Mouse (Mus musculus) heart, embryonic 12.5 days (tissue): ENCODE measurements at regions not wholly inside any gene's neighbourhood (a gene's known extent, or its start where the extent isn't known, plus 50 kb on each side); places are given as distances from the start of the nearest gene placed in this dataset.

ENCODE experiments used
- ATAC-seq: fragments of 200-750 bp; cut with Nextera tagmentation; 2 replicates; pipeline ENCODE4 v1.8.0; 2017; ENCODE audit warnings: moderate TSS enrichment, moderate library complexity; ENCODE audit not compliant: insufficient number of reproducible peaks, low FRiP score
- H3K27ac ChIP-seq: fragments of 300-500 bp; sonication (generic); 2 replicates; pipeline ENCODE4 v1.5.1; 2016; ENCODE audit warnings: mild to moderate bottlenecking, moderate library complexity; ENCODE audit not compliant: poor library complexity, severe bottlenecking
- H3K27me3 ChIP-seq: fragments of 300-500 bp; sonication (generic); replicated peaks from 2 replicates; pipeline ENCODE4 v1.6.1; 2016; ENCODE audit warnings: mild to moderate bottlenecking, moderate library complexity
- H3K36me3 ChIP-seq: fragments of 300-500 bp; sonication (generic); 2 replicates; pipeline ENCODE4 v1.6.1; 2016; ENCODE audit warnings: mild to moderate bottlenecking, moderate library complexity
- H3K4me1 ChIP-seq: fragments of 300-500 bp; sonication (generic); replicated peaks from 2 replicates; pipeline ENCODE4 v1.6.1; 2016; ENCODE audit warnings: mild to moderate bottlenecking
- H3K4me2 ChIP-seq: fragments of 300-500 bp; sonication (generic); 2 replicates; pipeline ENCODE4 v1.6.1; 2016; ENCODE audit warnings: mild to moderate bottlenecking, moderate library complexity
- H3K4me3 ChIP-seq: fragments of 300-500 bp; sonication (generic); 2 replicates; pipeline ENCODE4 v1.5.1; 2016; ENCODE audit warnings: mild to moderate bottlenecking
- H3K9ac ChIP-seq: fragments of 300-500 bp; sonication (generic); 2 replicates; pipeline ENCODE4 v1.6.1; 2016; ENCODE audit warnings: mild to moderate bottlenecking, moderate library complexity
- H3K9me3 ChIP-seq: fragments of 300-500 bp; sonication (generic); replicated peaks from 2 replicates; pipeline ENCODE4 v1.6.1; 2016; ENCODE audit warnings: mild to moderate bottlenecking, moderate library complexity
- WGBS: fragments of 180-500 bp; shearing (Covaris S2); methylation state at CpG from one replicate; pipeline ENCODE4 v1.1.7; 2016; 5-methylcytosine and 5-hydroxymethylcytosine counted together

DNA sequence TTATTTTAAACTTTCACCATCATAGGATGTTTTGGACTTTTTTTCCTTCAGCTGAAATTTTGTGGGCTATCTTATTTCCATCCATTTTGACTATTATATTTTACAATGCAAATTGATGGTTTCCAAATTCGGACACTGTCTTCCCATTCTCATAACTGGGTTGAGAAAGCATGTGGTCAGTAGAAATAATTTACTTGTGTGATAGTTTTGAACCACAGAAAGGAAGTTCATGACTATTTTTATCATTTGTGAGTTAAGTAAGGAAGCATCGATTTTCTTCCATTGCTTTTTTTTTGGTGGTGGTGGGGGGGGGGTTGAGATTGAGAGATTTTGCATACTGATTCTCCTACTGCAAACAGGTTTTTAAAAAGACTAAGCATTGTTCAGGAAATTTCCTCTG, 874.4 kb downstream of the Gsdmc2 start:
- Histone ChIP-seq H3K4me1 (no peaks in the 10 kb centered on the region), H3K36me3 (no peaks in the 10 kb centered on the region), H3K27me3 (no peaks in the 10 kb centered on the region), H3K27ac (no peak overlapping the region), H3K4me2 (no peak overlapping the region), H3K9ac (no peak overlapping the region), H3K4me3 (no peak overlapping the region), H3K9me3 (no peaks in the 10 kb centered on the region)
- ATAC-seq = no peak
- 70% methylated on average over 2 of the region's 2 CpGs for WGBS

DNA sequence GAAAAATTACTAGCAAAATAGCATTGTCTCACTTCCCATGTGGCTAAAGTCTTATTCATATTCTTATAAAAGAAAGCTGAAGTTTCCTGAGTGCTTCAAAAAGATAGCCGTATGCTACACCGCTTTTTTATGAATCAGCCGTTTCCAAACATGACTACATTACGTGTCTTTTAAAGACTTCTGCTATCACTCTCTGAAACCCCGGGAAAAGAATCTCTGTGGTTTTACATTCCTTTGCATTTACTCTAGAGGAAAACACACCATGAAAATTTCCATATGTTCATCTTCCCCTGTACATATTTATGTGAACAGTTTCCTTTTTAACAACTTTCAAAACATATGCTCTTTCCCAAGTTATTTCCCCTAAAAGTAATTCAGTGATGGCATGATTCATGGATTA, 882.3 kb downstream of the Gsdmc2 start:
- no peak overlapping the region for H3K9ac ChIP-seq
- no peak for ATAC-seq
- H3K36me3 ChIP-seq = no peaks in the 10 kb centered on the region
- no peak overlapping the region for H3K4me2 ChIP-seq
- no peak overlapping the region for H3K27ac ChIP-seq
- no peaks in the 10 kb centered on the region for H3K9me3 ChIP-seq
- no peaks in the 10 kb centered on the region for H3K4me1 ChIP-seq
- H3K27me3 ChIP-seq = no peaks in the 10 kb centered on the region
- WGBS = 66% methylated on average over 5 of the region's 5 CpGs
- no peak overlapping the region for H3K4me3 ChIP-seq

DNA sequence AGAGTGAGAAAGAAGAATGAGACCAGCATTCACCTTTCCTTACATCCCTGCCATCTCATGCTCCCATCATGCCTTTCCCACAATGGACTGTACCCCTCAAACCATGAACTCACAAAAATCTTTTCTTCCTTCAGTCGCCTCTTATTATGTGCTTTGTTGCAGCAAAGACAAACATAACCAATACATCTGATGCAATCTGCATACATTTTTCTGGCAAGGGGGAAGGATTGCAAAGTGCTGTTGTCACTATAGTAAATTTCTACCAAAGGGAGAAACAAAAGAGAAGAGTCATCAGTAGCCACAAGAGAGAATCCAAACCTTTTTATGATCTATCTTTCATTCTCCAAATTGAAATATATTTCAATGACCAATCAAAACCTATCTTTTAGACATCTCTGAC, 884.4 kb downstream of the Gsdmc2 start:
- H3K9ac ChIP-seq = no peak overlapping the region
- H3K4me2 ChIP-seq = no peak overlapping the region
- no peak for ATAC-seq
- 77% methylated on average over 1 of the region's 1 CpGs for WGBS
- H3K9me3 ChIP-seq = no peaks in the 10 kb centered on the region
- H3K4me1 ChIP-seq = no peaks in the 10 kb centered on the region
- no peaks in the 10 kb centered on the region for H3K36me3 ChIP-seq
- H3K27me3 ChIP-seq = no peaks in the 10 kb centered on the region
- H3K4me3 ChIP-seq = no peak overlapping the region
- no peak overlapping the region for H3K27ac ChIP-seq

DNA sequence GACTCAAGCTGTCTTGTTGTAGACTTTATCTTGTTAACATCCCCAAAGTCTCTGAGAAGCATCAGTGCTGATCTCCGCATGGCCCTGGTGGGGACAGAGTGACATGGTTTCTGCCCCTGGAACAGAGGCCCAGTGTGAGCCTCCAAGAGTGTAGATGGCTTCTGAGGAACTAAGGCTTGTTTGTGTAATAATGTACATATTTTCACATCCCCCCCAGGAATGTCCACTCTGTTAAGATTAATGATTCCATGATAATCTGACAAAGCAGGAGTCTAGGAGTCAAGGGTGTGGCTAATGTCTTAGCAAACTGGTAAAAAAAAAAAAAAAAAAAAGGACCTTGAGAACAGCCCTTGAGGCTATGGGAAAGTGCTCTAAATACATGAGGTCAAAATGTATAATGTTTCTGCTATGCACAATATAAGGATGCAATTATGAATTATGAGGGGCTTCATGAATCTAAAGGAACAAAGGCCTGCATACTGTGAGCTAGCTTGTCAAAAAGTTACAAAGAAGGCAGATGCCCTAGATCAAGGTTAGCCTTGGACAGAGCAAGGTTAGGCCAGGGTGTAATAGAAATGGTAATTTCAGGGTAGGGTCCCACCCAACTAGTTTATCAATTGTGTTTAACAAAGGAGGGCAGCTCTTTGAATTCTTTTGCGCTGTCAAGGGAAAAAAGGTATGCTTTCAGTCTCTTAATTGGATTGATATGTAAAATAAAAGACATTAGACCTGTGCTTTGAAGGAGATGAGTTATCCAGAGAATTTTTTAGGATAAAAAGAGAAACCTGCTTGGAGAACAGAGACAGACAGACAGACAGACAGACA, 886.3 kb downstream of the Gsdmc2 start:
- 89% methylated on average over 2 of the region's 2 CpGs for WGBS

DNA sequence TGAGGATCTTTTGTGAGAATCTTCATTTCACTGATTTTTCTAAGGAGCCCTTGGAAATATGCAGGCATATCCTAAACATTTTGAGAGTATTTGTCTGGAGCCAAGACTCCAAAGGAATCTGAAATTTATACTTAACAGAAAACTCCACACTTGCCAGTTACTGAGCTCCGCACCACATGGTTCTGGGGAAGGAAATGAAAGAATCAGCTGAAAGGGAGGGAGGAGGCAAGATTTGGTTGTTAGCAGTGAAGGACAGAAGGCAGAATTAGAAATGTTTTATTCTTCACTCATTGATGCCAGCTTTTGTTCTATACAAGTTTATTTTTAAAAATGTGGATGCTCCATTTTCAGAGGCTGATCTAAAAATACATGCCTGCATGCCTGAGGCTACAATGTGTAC, 890.1 kb downstream of the Gsdmc2 start:
- Histone ChIP-seq H3K9ac (no peak overlapping the region), H3K4me1 (no peaks in the 10 kb centered on the region), H3K4me3 (no peak overlapping the region), H3K36me3 (no peaks in the 10 kb centered on the region), H3K27me3 (no peaks in the 10 kb centered on the region), H3K27ac (no peak overlapping the region), H3K9me3 (no peaks in the 10 kb centered on the region), H3K4me2 (no peak overlapping the region)
- WGBS = 87% methylated on average over 1 of the region's 1 CpGs
- no peak for ATAC-seq

More for the DNA sequence above, 886.3 kb downstream of the Gsdmc2 start:
- Histone ChIP-seq H3K27me3 (no peaks in the 10 kb centered on the region), H3K9me3 (no peaks in the 10 kb centered on the region), H3K4me3 (no peak overlapping the region), H3K36me3 (no peaks in the 10 kb centered on the region), H3K27ac (no peak overlapping the region), H3K9ac (no peak overlapping the region), H3K4me1 (no peaks in the 10 kb centered on the region), H3K4me2 (no peak overlapping the region)
- ATAC-seq = no peak

DNA sequence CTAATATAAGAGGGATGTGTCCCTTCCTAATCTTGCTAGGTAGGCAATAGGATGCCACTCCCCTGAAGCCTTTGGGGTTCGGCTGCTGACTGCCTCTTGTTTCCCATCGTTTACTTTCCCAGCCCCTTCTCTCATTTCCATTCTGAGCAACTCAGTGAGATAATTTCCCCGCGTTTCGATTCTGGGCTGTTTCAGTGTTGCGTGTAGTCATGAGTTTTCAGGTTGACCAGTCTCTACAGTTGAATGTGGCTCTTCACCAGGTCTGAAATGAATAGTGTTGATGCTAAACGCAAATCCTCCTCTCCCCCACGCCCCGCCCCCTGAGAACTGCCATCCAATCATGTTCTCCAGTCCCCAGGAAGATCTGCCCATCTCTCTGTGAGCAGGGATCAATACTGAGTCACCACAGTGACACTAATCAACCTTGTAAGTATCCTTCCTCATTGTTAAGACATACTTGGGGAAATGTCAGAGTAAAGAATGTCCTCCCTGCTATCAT, 890.6 kb downstream of the Gsdmc2 start:
- ATAC-seq = no peak
- H3K4me3 ChIP-seq = no peak overlapping the region
- no peaks in the 10 kb centered on the region for H3K4me1 ChIP-seq
- no peak overlapping the region for H3K9ac ChIP-seq
- H3K9me3 ChIP-seq = no peaks in the 10 kb centered on the region
- H3K27ac ChIP-seq = no peak overlapping the region
- H3K36me3 ChIP-seq = no peaks in the 10 kb centered on the region
- WGBS = 66% methylated on average over 9 of the region's 9 CpGs
- no peaks in the 10 kb centered on the region for H3K27me3 ChIP-seq
- H3K4me2 ChIP-seq = no peak overlapping the region

DNA sequence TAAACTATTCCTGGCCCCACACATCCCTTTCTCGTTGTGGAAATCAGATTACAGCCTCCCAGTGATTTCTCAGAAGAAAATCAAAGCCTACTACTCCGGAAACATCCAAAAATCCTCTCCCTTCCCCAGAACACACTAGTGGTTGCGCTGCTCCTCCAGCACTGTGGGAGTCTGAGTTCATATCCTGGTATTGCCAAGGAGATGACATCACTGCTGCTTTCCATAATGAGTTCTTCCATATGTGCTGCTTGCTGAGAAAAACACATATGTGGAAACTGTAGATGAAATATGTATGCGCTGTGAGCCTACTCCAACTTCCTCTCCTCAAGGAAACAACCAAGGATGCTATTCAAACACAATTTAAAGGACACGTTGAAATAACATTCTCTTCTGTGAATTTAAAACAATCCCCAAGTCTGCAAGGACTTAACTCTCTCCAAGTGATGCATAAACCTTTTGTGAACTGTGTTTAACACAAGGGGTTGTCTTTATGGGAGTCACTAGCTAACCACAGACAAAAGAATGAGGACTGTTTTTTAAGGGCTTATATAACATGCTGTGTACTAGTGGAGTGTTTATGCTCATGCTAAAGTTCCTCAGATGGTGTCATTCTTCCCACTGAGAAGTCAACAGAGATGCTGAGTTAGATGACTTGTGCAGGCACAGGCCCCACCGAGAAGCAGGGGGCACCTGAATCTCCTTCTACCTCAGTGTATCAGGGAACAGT, 891.6 kb downstream of the Gsdmc2 start:
- no peak overlapping the region for H3K4me2 ChIP-seq
- no peak overlapping the region for H3K9ac ChIP-seq
- no peak overlapping the region for H3K4me3 ChIP-seq
- ATAC-seq = no peak
- H3K27me3 ChIP-seq = no peaks in the 10 kb centered on the region
- no peaks in the 10 kb centered on the region for H3K4me1 ChIP-seq
- no peak overlapping the region for H3K27ac ChIP-seq
- WGBS = 60% methylated on average over 6 of the region's 6 CpGs
- H3K36me3 ChIP-seq = no peaks in the 10 kb centered on the region
- H3K9me3 ChIP-seq = no peaks in the 10 kb centered on the region

DNA sequence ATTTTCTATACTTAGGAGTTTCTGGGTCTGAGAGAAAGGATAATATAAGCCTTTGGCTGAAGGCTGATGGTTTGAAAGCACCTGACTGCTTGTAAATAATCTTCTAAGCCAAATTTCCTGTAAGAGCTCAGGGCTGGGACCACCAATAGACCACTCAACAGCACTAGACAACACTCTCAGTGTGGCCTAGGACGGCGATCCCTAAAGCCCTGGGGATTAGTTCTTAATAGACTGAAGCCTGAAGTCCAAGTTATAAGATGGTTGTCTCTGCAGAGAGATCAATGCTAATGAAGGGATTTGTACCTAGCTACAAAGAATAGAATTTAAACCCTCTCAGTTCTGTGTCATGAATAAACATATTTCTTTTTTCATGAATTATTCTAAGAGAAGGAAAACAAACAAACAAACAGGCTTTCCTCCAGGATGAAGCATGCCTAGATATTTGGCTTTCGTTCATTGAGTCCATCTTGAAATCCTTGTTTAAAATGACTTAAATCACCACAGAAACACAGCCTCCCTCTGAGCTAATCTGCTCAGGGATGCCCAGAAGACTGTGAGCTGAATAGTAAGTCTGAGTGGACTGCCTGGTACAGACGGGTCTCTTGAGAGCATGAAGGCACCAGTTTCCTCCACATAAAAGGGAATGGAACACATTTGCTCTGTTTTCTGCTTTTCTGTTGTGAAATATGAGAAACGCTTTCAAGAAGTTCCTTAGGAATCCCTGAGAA, 892.3 kb downstream of the Gsdmc2 start:
- ATAC-seq = no peak
- Histone ChIP-seq H3K4me1 (no peaks in the 10 kb centered on the region), H3K4me3 (no peak overlapping the region), H3K9me3 (no peaks in the 10 kb centered on the region), H3K9ac (no peak overlapping the region), H3K4me2 (no peak overlapping the region), H3K27ac (no peak overlapping the region), H3K27me3 (no peaks in the 10 kb centered on the region), H3K36me3 (no peaks in the 10 kb centered on the region)
- WGBS = 68% methylated on average over 5 of the region's 5 CpGs

DNA sequence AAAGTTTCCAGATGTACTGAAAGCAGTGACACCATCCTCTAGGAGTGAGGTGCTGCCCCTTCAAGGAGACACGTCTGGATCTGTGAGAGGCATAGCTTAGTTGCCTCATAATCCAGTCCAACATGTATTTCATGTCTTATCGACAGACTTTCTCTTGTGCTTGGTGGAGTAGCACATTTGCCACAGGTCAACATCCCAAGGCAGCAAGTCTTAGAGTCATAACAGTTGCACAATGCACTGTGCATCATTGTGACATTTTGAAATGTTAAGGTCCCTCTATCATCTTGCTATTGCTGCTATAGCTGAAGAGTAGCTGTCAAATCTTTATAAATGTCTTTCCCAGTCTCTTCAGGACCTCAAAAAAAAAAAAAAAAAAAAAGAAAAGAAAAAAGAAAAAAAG, 905.6 kb downstream of the Gsdmc2 start:
- H3K36me3 ChIP-seq = no peaks in the 10 kb centered on the region
- H3K4me3 ChIP-seq = no peak overlapping the region
- 71% methylated on average over 2 of the region's 2 CpGs for WGBS
- H3K4me1 ChIP-seq = peaks cover 10% of the 10 kb centered on the region
- no peak overlapping the region for H3K27ac ChIP-seq
- no peaks in the 10 kb centered on the region for H3K9me3 ChIP-seq
- no peak overlapping the region for H3K4me2 ChIP-seq
- no peaks in the 10 kb centered on the region for H3K27me3 ChIP-seq
- no peak for ATAC-seq
- no peak overlapping the region for H3K9ac ChIP-seq

DNA sequence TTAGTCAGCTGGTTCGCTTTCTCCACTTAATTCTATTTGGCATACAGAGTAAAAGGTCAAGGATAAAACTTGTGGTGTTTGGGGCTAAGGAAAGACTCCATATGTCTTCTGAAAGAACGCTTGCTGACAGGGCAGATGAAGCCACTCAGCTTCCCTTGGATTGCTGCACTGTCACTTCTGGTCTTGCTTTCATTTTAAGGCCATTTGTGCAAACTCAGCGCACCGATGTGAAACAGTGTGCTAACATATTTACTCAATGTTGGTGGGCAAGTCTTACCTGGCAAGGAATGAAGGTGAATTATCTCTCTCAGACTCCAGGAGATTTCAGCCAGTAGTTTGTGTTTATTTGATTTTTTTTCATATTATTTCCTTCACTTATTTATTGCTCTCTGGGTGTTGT, 907.2 kb downstream of the Gsdmc2 start:
- H3K36me3 ChIP-seq = no peaks in the 10 kb centered on the region
- H3K9ac ChIP-seq = no peak overlapping the region
- ATAC-seq = no peak
- H3K4me3 ChIP-seq = no peak overlapping the region
- no peak overlapping the region for H3K27ac ChIP-seq
- no peak overlapping the region for H3K4me2 ChIP-seq
- no peaks in the 10 kb centered on the region for H3K9me3 ChIP-seq
- 85% methylated on average over 4 of the region's 4 CpGs for WGBS
- H3K27me3 ChIP-seq = no peaks in the 10 kb centered on the region
- H3K4me1 ChIP-seq = peaks cover 12% of the 10 kb centered on the region

DNA sequence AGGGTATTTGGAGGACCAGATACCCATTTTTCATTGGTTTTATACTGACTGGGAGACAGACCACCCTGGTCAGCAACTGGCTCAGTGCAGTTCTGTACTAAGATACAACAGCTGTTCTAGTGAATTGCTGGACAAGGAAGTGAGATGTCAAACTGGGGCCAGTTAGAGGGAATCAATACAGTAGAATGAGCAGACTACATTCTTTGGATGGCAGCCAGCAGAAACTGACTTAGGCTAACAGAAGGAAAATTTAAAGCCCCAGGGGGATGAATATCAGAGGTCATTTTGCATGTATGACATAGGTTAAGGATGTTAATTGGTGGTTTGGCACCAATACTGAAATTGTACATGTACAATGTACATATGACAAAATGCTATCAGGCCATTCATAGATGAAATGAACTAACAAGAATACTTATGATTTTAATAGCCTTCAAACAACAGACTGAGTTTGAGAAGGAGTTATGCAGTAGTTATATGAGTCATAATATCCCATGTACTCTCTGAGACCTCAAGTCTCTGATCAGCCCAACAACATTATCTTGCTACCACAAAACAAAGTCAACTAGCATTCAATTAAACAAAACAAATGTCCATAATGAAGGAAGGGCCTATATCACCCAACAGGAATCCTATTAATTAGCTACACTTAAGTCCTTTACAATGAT, 910.3 kb downstream of the Gsdmc2 start:
- no peaks in the 10 kb centered on the region for H3K36me3 ChIP-seq
- peak; percentile 45; the same call in 1 of the 2 replicates for ATAC-seq
- no peak overlapping the region for H3K4me3 ChIP-seq
- no peak overlapping the region for H3K4me2 ChIP-seq
- H3K27ac ChIP-seq = peak overlapping the region; percentile 60; the same call in 1 of the 2 replicates
- H3K9ac ChIP-seq = no peak overlapping the region
- H3K27me3 ChIP-seq = no peaks in the 10 kb centered on the region
- no peaks in the 10 kb centered on the region for H3K9me3 ChIP-seq
- H3K4me1 ChIP-seq = peaks cover 9% of the 10 kb centered on the region
